Mouse (Mus musculus) testis, adult 2 months (tissue): Measurements from ENCODE around the gene Mpz.

Experiments used
- CTCF ChIP-seq: fragments of 200-500 bp; IDR thresholded peaks from 2 replicates; pipeline ENCODE4 v1.5.1; 2012; ENCODE audit warnings: low read depth, mild to moderate bottlenecking, inconsistent platforms, low read length, moderate library complexity; ENCODE audit not compliant: control insufficient read depth, insufficient read depth, insufficient replicate concordance
- POLR2A ChIP-seq: fragments of 200-500 bp; IDR thresholded peaks from 2 replicates; pipeline ENCODE4 v1.6.1; 2012; ENCODE audit warnings: low read depth, mild to moderate bottlenecking, inconsistent platforms, low read length, moderate library complexity; ENCODE audit not compliant: control insufficient read depth

- TF ChIP-seq CTCF (no peak), POLR2A (no peak)
Measured at GRCm38 (mm10) chr1:171124398-171124797, 26.1 kb upstream of the Mpz start.
